Mouse (Mus musculus) ovary, adult 18-20 months (tissue): ENCODE data around the gene Nosip.
A peak's percentile ranks its signal among the peaks of the same experiment; 100 is the strongest.

Experiments
- DNase-seq: peaks from one replicate; pipeline ENCODE4 v3.0.0; 2022; ENCODE audit warnings: low spot score, mixed read lengths

Nosip gene

DNA sequence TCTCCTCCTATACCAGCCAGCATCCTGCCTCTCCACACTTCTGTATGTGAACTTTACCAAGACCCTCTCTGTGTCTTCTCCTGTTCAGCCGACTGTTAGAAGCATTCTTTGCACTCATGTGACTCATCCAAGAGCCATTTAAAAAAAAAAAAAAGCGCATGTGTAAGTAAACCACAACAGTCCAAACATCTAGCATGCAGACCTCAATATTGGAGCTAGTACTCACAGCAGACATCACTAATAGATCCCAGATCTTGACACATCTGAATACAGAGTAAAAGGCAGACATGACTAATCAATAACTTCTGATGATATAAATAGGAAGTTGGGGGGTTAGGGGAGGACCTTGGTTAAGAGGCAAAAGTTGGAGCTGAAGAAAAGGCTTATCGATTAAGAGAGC, 26.6 kb upstream of the Nosip start:
- no peak for DNase-seq

DNA sequence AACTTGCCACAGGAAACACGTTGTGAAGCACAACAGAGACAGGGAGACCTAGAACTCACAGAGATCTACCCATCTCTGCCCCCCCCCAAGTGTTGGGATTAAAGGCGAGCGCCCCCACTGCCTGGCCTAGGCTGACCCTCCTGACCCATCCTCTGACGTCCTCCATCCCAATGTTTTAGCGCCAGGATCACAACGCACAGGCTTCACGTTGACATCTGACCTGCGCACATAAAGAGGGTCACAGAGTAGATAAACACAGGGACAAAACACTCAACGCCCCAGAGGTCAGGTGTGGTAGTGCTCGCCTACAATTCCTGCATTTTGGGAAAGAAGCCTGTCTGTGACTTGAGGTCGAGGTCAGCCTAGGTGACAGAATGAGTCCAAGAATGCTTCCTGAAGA, 25.5 kb upstream of the Nosip start:
- DNase-seq, result no peak

DNA sequence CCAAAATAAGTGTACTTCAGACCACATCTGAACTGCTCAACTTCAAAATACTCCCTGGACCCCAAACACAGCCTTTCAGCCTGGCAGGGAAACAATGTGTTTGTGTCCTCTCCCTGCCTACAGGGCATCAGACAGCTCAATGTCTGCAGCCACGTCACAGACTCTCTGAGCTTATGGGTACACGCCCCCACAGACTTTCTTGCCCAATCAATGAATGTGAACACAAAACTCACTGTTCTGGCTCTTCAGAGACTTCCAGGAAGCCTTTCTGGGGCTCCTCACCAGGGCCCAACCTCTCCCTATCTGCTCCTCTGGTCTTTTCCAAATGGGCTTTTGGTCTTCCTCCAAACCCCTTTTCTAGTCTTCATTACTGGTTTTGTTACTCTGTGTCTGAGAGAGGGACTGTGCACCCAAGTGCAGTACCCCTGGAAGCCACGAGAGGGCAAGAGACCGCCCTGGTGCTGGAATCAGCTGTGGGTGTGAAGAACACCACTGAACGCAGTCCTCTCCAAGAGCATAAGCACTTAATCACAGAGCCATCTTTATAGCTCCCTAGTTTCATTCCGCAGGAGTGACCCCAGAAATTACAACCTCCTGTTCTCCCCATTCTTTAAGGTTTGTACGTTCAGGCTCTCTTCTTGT, 24.4 kb upstream of the Nosip start:
- DNase-seq, result no peak

DNA sequence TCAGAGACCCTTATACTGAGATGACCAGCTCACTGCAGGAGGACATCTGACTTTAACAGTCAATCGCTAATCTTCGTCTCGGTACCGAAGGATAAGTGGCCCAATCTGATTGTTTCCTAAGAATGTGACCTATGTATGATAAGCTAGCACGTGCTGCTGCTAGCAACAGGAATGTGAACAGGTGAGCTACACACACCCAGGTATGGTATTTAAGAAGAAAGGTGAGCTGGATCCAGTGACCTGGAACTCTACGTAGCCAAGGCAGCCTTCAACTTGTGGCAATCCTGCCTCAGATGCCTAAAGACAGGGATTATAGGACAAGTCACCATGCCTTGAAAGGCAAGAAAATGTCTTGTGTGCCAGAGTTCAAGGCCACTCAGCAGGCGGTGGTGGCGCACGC, 23.8 kb upstream of the Nosip start:
- DNase-seq, result no peak

DNA sequence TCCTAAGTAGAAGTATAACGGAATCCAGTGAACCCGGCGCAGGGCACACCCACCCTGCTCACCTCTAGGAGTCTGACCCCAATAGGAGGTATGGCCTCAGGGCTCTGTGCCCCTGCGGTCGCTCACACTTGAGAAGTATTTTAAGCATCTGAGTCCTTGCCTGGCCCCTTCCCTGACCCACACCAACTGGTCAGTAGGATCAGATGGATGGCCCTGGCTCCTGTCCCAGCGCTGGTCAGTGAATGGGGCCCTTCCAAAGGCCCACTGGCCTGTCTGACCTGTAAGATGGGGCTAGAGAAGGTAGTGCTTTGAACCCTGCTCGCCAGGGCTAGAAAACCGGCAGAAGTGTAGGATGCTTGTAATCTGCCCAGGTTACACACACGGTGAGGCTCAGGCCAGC, 21.4 kb upstream of the Nosip start:
- DNase-seq, result no peak

DNA sequence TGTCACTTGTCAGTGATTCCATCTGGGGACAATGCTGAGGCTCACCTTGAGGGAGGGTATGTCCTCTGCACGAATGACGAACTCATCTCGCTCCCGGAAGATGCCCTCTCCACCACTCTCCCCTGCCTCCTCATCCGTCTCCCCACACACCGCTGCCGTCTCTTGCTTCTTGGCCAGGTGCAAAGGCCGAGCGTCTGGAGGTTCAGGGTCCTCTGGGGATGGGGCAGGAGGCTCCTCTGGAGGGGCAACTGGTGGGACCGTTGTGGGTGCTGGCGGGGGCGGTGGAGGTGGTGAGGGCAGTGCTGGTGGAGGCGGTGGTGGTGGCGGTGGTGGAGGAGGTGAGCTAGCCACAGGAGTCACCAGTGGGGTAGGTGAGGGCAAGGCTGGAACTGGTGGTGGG, 18.9 kb upstream of the Nosip start:
- no peak for DNase-seq

DNA sequence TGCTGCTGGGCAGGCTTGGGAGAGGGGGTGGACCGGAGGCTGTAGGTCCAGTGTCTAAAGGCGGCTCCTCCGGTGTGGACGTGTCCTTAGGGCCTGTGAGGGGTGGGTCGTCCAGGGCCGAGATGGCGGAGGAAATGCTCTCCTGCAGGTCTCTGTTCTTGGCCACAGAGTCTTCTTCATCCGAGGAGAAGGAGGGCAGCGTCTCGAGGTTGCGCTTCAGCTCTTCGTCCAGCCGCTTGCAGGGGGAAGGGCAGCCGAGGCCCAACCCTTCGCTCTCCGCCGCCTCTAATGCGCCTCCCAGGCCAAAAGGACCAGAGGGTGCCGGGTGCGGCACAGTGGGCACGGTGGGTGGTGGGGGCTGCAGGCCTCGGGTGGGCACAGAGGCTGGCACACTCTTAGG, 16.5 kb upstream of the Nosip start:
- DNase-seq, result no peak

DNA sequence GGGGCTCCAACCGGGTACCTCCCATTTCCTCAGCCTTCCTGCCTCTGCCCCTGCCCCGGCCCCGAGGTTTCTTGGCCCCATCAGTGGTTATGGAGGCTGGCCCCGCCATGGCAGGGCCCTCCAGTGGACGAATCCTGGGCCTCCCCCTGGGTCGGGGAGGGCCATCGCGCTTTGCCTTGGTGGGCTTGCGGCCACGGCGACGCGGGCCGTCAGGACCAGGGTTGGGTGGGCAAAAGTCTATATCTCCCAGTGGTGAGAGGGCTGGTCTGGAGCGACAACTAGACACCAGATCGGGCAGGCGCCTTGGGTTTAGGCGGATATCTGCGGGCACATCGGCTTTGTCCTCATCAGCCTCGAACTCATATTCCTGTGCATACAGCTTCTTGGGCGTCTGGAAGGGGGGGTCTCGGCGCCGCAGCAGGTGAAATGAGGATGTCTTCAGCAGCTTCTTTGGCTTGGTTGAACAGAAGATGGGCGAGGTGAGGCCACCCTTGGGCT, 15.3 kb upstream of the Nosip start:
- DNase-seq, result no peak

DNA sequence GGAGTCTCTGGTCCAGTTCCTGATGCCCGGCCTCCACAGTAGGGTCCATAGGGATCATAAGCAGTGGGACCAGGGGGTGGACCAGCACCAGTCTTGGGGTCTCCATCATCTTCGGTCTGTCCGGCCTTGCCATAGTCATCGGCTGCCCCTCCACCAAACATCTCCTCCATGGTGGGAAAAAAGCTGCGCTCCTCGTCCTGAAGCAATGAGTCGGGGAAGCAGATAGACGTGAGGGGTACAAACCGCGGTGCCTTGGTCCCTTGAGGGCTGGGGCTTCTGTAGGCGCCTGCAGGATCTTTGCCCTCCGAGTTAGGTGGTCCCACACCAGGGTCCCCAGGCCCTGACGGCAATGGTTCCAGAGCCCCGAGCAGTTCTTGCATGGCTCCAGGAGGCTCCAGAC, 14.7 kb upstream of the Nosip start:
- no peak for DNase-seq

DNA sequence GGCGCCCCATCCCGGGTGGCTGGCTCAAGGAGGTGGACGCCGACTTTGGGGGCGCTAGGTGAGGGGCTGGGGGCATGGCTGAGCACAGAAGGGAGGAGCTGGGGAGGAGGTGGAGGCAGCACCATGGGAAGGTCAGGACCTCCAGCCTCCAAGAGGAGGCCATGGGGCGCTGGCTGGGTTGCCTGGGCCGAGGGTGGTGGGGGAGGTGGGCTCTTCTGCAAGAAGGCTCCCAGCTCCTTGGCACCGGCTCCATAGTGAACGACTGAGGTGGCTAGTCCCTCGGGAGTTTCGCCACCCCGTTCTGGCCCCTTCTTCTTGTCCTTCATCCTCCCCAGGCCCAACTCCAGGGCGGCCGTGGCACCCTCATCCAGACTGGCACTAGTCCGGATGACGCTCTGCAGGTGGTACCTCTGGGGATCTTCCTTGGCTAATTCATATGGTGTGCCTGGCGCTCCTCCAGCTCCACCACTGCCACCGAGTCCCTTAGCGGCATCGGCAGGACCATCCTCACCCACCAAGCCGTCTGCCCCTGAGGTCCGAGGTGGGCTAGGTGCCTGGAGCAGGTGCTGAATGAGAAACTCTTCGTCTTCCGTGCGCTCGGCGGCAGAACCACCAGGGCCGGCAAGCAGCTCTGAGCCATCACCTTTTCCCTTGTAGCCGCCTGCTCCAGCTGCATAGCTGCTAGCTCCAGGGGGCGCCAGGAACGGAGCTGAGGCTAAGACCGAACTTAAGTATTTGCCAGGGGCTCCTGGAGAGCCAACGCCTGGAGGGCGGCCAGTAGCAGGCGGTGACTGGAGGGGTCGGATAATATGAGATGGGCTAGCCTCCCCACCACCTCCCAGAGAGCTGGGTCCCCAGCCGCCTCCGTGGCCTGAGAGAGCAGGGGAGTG, 14.0 kb upstream of the Nosip start:
- no peak for DNase-seq

DNA sequence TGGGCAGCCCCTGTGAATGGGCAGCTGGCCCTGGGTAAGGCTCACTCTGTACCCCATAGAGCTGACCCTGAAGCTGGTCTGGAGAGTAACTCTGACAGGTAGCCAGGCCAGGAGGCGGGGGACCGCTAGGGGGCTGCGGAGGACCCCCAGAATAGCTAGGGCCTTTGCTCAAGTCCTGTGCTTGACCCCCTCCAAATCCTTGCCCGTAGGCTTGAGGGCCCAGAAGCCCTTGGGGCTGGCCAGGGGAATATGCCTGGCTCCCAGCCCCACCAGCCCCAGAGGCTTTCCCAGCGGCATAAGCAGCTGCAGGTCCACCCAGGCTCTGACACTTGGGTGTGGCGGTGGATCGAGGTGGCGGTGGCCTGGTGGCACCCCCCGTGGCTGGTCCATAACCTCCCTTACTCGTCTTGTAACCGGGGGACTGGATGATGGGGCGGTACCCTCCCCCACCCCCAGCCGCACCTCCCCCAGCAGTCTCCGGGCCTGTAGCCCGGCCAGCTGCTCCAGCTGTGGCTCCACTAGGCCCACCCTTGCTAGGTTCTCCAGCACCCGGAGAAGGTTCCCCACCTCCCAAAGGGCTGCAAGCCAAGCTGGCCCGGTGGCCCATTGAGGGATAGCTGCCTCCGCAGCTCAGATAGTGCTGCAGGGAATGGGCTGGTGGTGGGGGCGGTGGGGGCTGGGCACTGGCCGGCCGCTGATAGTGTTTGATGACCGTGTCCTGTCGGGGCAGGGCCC, 13.1 kb upstream of the Nosip start:
- no peak for DNase-seq

DNA sequence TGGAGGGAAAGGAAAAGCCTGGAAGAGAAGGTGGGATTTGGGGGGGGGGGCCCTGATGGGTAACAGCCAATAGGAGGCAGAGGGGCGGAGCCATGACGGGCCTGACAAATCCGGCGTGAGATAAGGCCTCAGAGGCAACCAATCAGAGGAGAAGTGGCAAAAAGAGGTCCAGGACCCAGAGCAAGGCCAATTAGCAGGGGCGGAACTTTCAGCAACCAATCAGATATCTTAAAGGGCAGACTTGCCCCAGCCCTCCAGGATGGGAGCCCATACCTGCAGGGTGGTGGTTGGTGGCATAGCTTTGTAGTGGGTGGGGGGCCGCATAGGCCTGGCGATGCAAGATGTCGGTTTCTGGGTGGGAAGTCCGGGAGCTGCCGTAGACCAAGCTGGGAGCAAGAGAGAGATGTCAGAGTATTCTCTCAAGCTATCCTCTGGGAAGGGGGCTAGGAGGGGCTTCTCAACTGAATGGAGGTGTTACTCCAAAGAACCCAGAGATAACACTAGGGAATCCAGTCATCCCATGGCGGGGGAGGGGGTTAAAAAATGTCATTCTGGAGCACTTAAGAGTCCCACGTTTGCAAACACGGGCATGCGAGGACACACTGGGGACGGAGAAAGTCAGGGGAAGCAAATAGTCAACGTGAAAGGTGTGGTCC, 11.2 kb upstream of the Nosip start:
- DNase-seq, result peak; percentile 68

DNA sequence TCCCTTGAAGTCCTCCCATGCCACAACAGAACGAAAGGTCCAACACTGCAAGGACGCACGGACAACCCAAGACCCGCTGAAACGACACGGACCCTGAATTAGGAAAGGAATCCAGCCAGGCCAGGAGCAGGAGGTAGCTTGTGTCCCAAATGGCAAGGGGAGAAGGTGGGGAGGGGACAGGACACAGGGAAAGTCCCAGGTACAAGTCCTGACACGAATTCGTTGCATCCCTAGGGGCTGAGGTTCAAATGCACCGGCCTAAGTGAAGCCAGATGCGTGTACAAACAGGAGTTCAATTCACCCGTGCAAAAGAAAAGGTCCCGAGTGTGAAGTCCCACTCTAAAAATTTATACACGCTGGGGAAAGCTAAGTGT, 10.6 kb upstream of the Nosip start:
- DNase-seq, result no peak

DNA sequence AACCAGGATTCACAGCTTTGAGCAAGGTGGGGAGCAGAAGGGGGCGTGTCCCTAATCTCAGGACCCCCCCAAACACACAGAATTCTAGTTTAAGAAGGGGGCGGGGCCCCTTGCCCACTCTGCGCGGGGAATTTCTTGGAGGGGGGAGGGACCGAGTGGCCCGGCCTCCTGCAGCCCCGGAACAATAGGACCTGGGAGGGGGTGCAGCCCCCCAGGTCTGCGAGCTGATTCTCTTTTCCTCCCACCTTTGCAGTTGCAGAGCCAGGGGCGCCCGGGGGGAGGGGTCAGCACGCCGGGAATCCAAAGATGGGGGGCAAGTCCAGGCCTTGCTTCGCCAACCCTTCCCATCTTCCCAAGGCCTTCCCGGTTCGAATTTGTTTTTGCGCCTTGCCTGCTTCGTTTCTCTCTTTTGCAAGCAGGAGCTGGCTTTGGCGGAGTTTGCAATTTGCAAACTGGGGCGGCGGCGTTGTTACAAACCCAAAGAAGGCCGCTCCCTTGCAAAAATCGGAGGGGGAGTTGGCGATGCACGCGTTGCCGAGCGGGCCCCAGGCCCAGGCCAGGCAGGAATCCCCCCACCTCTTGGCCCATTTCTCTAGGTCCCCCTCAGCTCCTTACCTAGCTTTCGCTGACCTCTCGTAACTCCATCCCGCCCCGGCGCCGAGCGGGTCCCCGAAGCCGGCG, 9.9 kb upstream of the Nosip start:
- no peak for DNase-seq

DNA sequence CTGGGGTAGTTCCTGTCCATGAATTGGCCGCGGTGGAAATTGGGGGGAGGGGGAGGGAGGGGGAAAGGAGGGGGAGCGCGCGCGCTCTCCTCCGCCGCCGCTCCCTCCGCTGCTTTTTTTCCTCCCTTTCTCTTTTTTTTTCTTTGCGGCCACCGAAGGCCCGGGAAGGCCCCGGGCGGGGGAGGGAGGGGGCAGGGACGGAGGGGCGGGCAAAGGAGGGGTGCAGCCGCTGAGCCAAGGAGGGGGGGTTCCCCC, 9.4 kb upstream of the Nosip start, which contains the start of gene Prr12:
Gene Prr12, minus strand, starts transcription at position 20 of the 255 bp plus-strand sequence.
- no peak for DNase-seq

DNA sequence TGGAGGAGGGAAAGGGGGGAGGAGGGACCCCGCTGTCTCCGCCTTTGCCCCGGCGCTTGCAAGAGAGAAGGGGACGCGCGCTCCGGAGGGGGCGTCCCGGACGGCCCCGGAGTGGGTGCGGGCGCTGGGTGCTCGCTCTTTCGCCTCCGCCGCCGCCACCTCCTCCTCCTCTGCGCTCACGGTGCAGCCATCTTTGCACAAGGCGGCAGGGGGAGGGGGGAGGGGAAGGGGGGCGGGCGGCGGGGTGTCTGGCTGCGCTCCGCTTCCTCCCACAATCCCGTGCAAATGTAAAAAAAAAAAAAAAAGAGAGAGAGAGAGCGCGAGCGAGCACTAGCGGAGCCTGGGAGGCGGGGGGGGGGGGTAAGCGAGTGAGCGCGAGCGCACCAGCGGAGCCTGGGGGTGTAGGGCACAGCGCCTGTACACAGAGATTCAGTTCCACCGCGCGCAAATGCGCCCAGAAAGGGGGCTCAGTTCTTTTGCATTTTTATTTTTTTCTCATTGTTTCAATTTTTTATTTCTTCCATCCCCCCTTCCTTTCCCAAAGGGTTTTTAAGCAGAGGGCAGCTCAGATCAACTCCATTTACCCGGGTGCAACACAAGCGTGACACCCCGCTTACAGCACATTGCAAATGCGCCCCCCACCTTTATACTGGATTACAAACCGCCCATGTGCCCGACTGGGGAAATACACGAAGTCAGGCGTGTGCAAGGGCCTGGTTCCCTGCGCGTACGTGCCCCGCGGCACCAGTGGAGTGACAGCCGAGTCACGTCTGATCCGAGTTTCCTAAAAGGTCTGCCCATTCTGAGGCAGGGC, 8.9 kb upstream of the Nosip start:
- DNase-seq, result peak; percentile 82

DNA sequence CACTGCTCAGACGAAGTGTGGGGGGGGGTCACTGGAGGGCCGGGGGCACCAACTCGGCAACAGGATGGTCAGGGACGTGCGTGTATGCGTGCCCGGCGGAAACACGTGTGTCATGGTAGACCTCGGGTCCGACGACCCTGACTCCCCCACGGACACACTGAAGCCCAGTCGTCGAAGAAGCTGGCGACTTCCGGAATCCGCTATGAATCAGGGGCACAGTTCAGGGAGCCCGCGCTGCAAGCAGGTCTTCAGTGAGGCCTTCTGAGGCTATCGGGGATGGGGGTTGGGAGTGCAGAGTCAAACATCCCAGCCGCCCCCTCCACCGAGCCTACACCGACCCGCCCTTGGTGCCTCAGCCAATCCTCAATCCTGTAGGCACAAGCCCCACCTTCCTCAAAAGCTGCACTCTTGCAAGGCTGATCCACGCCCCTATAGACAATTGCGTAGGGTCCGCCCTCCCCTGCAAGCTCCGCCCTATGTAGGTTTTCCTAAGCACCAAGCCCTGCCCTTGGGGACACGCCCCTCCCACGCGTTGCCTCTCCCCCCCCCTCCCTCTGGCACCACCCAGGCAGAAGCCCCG, 8.2 kb upstream of the Nosip start:
- peak; percentile 98 for DNase-seq

DNA sequence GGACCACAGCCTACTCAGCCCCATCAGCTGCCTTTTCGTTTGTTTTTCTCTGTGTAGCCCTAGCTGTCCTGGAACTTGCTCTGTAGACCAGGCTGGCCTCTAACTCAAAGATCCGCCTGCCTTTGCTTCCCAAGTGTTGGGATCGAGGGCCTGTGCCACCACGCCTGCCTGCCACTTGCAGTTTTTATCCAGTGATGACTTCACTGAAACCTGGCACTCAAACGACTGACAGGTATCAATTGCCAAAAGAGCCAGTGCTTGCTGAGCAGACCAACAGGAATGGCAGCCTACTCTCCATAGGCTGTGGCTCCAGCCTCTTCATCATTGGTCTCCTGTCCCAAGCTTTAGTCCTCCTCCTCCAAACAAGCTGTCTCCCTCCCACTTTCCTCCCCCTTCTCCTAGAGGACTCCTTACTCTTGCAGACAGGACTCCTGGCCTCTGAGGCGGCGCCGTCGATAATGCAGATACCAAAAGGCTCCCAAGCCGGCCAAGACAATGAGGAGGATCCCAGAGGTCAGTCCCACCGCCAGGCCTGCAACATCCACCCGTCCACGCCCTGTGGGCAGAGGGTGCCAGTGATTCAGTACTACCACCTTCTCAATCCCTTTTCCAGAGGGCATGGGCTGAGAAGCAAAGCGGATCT, 5.8 kb upstream of the Nosip start:
- no peak for DNase-seq

DNA sequence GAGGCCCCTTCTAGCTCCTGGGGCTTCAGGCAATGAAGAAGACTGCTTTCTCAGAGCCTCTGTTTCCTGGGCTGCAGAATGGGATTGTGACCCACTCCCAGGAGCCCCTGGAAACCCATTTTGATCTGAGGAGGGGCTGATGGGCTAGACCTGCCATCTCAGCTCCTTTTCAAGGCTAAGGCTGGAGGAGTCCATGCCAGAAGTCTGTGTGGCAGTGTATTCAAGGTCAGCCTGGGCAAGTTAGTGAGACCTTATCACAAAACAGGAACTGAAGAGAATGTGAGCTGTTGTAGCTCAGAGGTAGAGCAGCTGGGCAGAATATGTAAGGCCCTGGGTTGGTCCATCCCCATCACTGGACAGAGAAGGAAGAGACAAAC, 5.3 kb upstream of the Nosip start:
- DNase-seq, result peak; percentile 66
